Mouse (Mus musculus): ENCODE measurements around the gene Dnajb2. TPM values are rescaled to one million over a fixed set of nuclear protein-coding genes. Genes with fewer than 3 reads are reported as not detected.

Gene Dnajb2
- polyA plus RNA-seq, 1 experiment = 21.3 TPM

- Histone ChIP-seq H3K27ac (ENCODE audit: insufficient read depth, low read depth, low read length) (no peak overlapping the region), H3K27me3 (ENCODE audit: control insufficient read depth, insufficient read depth, low read length) (no peaks in the 10 kb centered on the region)
- 81% methylated on average over 7 of the region's 7 CpGs for WGBS
Measured at GRCm38 (mm10) chr1:75284911-75285310, 48.7 kb downstream of the Dnajb2 start.

GRCm38 (mm10) chr1:75289376-75289775 lies 53.2 kb downstream of the Dnajb2 start:
- H3K27me3 ChIP-seq (ENCODE audit: control insufficient read depth, insufficient read depth, low read length) = no peaks in the 10 kb centered on the region
- H3K4me3 ChIP-seq (ENCODE audit: low read depth, low read length) = no peak overlapping the region
- no peaks in the 10 kb centered on the region for H3K4me1 ChIP-seq (ENCODE audit: control insufficient read depth, insufficient read depth, insufficient read length, low read length)
- TF ChIP-seq CTCF (IDR thresholded peaks at IDR 0.05; ENCODE audit: extremely low read depth, insufficient read length, insufficient replicate concordance, low read depth, low read length) = no peak
- no peak for TF ChIP-seq POLR2A (IDR thresholded peaks at IDR 0.05; ENCODE audit: low read depth, low read length)
- H3K27ac ChIP-seq (ENCODE audit: insufficient read depth, low read depth, low read length) = no peak overlapping the region
- no peaks in the 10 kb centered on the region for H3K36me3 ChIP-seq (ENCODE audit: control insufficient read depth, insufficient read depth, low read length)
- 24% methylated on average over 7 of the region's 7 CpGs for WGBS

More at GRCm38 (mm10) chr1:75284911-75285310, 48.7 kb downstream of the Dnajb2 start:
- Histone ChIP-seq H3K36me3 (ENCODE audit: control insufficient read depth, insufficient read depth, low read length) (no peaks in the 10 kb centered on the region), H3K4me1 (ENCODE audit: control insufficient read depth, insufficient read depth, insufficient read length, low read length) (no peaks in the 10 kb centered on the region), H3K4me3 (ENCODE audit: low read depth, low read length) (no peak overlapping the region)
- TF ChIP-seq CTCF (IDR thresholded peaks at IDR 0.05; ENCODE audit: extremely low read depth, insufficient read length, insufficient replicate concordance, low read depth, low read length) = no peak
- TF ChIP-seq POLR2A (IDR thresholded peaks at IDR 0.05; ENCODE audit: low read depth, low read length) = no peak

- TF ChIP-seq CTCF (IDR thresholded peaks at IDR 0.05; ENCODE audit: extremely low read depth, insufficient read length, insufficient replicate concordance, low read depth, low read length) (no peak), POLR2A (IDR thresholded peaks at IDR 0.05; ENCODE audit: low read depth, low read length) (no peak)
- WGBS = 59% methylated on average over 8 of the region's 8 CpGs
- H3K27me3 ChIP-seq (ENCODE audit: control insufficient read depth, insufficient read depth, low read length) = no peaks in the 10 kb centered on the region
- no peak overlapping the region for H3K27ac ChIP-seq (ENCODE audit: insufficient read depth, low read depth, low read length)
- no peaks in the 10 kb centered on the region for H3K4me1 ChIP-seq (ENCODE audit: control insufficient read depth, insufficient read depth, insufficient read length, low read length)
- H3K4me3 ChIP-seq (ENCODE audit: low read depth, low read length) = no peak overlapping the region
- no peaks in the 10 kb centered on the region for H3K36me3 ChIP-seq (ENCODE audit: control insufficient read depth, insufficient read depth, low read length)
Measured at GRCm38 (mm10) chr1:75289888-75290431, 53.8 kb downstream of the Dnajb2 start.

GRCm38 (mm10) chr1:75290582-75290981 lies 54.4 kb downstream of the Dnajb2 start:
- Histone ChIP-seq H3K27me3 (ENCODE audit: control insufficient read depth, insufficient read depth, low read length) (no peaks in the 10 kb centered on the region), H3K27ac (ENCODE audit: insufficient read depth, low read depth, low read length) (no peak overlapping the region), H3K4me1 (ENCODE audit: control insufficient read depth, insufficient read depth, insufficient read length, low read length) (no peaks in the 10 kb centered on the region), H3K4me3 (ENCODE audit: low read depth, low read length) (no peak overlapping the region), H3K36me3 (ENCODE audit: control insufficient read depth, insufficient read depth, low read length) (no peaks in the 10 kb centered on the region)
- TF ChIP-seq CTCF (IDR thresholded peaks at IDR 0.05; ENCODE audit: extremely low read depth, insufficient read length, insufficient replicate concordance, low read depth, low read length) (no peak), POLR2A (IDR thresholded peaks at IDR 0.05; ENCODE audit: low read depth, low read length) (no peak)

- 85% methylated on average over 8 of the region's 8 CpGs for WGBS
- TF ChIP-seq CTCF (IDR thresholded peaks at IDR 0.05; ENCODE audit: extremely low read depth, insufficient read length, insufficient replicate concordance, low read depth, low read length) (no peak), POLR2A (IDR thresholded peaks at IDR 0.05; ENCODE audit: low read depth, low read length) (no peak)
- Histone ChIP-seq H3K27me3 (ENCODE audit: control insufficient read depth, insufficient read depth, low read length) (no peaks in the 10 kb centered on the region), H3K27ac (ENCODE audit: insufficient read depth, low read depth, low read length) (no peak overlapping the region), H3K4me1 (ENCODE audit: control insufficient read depth, insufficient read depth, insufficient read length, low read length) (no peaks in the 10 kb centered on the region), H3K4me3 (ENCODE audit: low read depth, low read length) (no peak overlapping the region), H3K36me3 (ENCODE audit: control insufficient read depth, insufficient read depth, low read length) (no peaks in the 10 kb centered on the region)
Measured at GRCm38 (mm10) chr1:75291321-75291720, 55.1 kb downstream of the Dnajb2 start.

GRCm38 (mm10) chr1:75292476-75293330 lies 56.5 kb downstream of the Dnajb2 start:
- TF ChIP-seq POLR2A (IDR thresholded peaks at IDR 0.05; ENCODE audit: low read depth, low read length) = no peak
- no peak for TF ChIP-seq CTCF (IDR thresholded peaks at IDR 0.05; ENCODE audit: extremely low read depth, insufficient read length, insufficient replicate concordance, low read depth, low read length)
- Histone ChIP-seq H3K27ac (ENCODE audit: insufficient read depth, low read depth, low read length) (no peak overlapping the region), H3K4me1 (ENCODE audit: control insufficient read depth, insufficient read depth, insufficient read length, low read length) (no peaks in the 10 kb centered on the region), H3K4me3 (ENCODE audit: low read depth, low read length) (no peak overlapping the region), H3K27me3 (ENCODE audit: control insufficient read depth, insufficient read depth, low read length) (no peaks in the 10 kb centered on the region), H3K36me3 (ENCODE audit: control insufficient read depth, insufficient read depth, low read length) (no peaks in the 10 kb centered on the region)
- WGBS = 27% methylated on average over 12 of the region's 12 CpGs

GRCm38 (mm10) chr1:75293331-75293701 lies 57.1 kb downstream of the Dnajb2 start:
- WGBS = 76% methylated on average over 5 of the region's 5 CpGs
- H3K36me3 ChIP-seq (ENCODE audit: control insufficient read depth, insufficient read depth, low read length) = no peaks in the 10 kb centered on the region
- H3K4me3 ChIP-seq (ENCODE audit: low read depth, low read length) = no peak overlapping the region
- no peak overlapping the region for H3K27ac ChIP-seq (ENCODE audit: insufficient read depth, low read depth, low read length)
- TF ChIP-seq CTCF (IDR thresholded peaks at IDR 0.05; ENCODE audit: extremely low read depth, insufficient read length, insufficient replicate concordance, low read depth, low read length) = no peak
- no peak for TF ChIP-seq POLR2A (IDR thresholded peaks at IDR 0.05; ENCODE audit: low read depth, low read length)
- no peaks in the 10 kb centered on the region for H3K27me3 ChIP-seq (ENCODE audit: control insufficient read depth, insufficient read depth, low read length)
- no peaks in the 10 kb centered on the region for H3K4me1 ChIP-seq (ENCODE audit: control insufficient read depth, insufficient read depth, insufficient read length, low read length)
